Mouse (Mus musculus): ENCODE results near the gene Olfr692.
"Not testable (repeated sequence)": the region's sequence is repeated elsewhere in the genome, so short reads cannot be mapped to it uniquely, and the experiment has no call there.

The Olfr692 gene

DNA sequence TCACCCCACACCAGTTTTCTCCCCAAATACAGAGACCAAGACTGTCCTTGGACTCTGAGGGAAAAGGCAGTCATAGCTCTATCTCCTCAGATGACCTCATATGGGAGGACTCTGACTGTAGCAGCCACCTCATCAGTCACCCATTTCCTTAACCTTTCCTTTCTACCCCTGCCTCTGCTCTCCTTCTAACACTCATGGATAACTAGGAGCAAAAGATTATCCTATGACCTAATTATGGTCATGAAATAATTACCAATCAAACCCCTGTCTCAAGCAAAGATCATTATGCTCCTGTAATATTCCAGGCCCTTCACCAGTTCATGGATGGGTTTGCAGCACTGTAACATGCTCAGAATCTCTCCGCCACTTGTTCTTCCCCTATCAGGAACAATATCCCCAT is at the start of gene Olfr692:
TSS of gene Olfr692 (plus strand) at position 301 of the 400 bp plus-strand sequence.
- no peak for DNase-seq (ENCODE audit: low spot score in 2 of 2)

GRCm38 (mm10) chr7:105325302-105325701 is 42.7 kb upstream of the Olfr692 start:
- no peak for DNase-seq (ENCODE audit: low spot score in 2 of 2)

- no peak for DNase-seq (ENCODE audit: low spot score in 2 of 2)
Observed at GRCm38 (mm10) chr7:105334004-105334403, 34.0 kb upstream of the Olfr692 start, which contains the start of gene Olfr690. TSS of gene Olfr690 (minus strand) at chr7:105334104.

DNA sequence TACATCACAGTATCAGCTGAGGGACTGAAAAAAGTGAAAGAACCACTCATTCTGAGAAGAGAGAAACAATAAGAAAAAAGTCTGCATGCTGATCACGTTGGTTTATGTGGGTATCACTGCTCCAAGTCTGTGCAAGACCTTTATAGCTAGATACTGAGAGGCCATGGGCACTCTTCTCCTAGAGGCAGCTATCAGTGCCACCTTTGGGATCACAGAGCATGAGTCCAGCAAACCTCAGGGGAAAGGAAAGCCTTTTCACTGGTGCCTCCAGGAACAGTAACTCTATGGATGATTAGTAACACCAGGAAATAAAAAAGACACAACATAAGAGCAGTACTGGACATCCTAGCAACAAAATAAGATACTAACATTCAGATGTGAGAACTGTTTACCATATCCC is 25.9 kb upstream of the Olfr692 start, which contains the start of gene Olfr691:
TSS of gene Olfr691 (minus strand) at position 101 of the 400 bp plus-strand sequence.
- no peak for DNase-seq (ENCODE audit: low spot score in 2 of 2)

DNA sequence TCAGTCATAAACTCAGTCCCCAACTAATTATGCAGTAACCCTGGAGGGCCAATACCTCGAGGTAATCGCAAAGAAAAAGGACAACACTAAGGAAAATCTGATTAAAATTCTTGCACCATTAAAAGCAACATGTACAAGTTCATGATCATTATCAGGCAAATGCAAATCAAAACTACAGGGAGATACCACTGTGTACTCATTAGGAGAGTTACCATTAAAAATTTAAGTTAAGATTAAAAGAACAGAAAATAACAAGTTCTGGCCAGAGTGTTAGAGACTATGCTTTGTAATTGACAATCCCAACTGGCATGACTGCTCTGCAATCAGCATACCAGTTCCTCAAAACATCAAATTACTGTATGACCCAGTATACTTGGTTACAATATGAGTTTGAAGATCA is 25.3 kb upstream of the Olfr692 start:
- no peak for DNase-seq (ENCODE audit: low spot score in 2 of 2)

- DNase-seq (ENCODE audit: low spot score in 2 of 2): not testable (repeated sequence)
Observed at GRCm38 (mm10) chr7:105356064-105356463, 12.0 kb upstream of the Olfr692 start.

DNA sequence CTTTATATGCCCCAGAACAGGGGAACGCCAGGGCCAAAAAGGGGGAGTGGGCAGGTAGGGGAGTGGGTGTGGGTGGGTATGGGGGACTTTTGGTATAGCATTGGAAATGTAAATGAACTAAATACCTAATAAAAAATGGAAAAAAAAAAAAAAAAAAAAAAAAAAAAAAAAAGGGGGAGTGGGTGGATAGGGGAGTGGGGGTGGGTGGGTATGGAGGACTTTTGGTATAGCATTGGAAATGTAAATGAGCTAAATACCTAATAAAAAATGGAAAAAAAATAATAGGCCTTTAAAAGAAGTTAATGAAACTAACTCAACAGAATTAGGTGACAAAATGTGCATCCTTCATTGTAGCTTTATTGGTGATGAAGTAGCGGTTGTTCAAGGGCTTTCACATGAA is 11.5 kb upstream of the Olfr692 start:
- DNase-seq (ENCODE audit: low spot score in 2 of 2): not testable (repeated sequence)

GRCm38 (mm10) chr7:105361713-105362112 is 6.3 kb upstream of the Olfr692 start:
- no peak for DNase-seq (ENCODE audit: low spot score in 2 of 2)

DNA sequence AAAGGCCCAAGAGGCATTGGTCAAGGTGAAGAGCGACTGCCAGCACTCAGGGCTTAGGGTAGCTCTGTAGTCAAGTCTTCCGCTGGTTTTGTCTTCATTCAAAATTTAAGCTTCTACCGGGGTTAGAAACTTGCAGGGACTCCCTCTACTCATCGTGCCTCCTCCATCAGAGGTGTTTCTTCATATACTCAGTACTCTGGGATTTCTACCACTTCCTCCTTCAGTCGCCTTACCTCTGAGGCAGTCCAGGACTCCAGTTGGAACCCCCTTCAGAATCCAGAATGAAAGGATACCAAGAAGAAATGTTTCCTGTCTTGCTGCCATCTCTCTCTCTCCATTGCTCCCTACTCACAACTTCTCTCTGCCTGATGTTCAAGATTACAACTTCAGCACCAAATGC is 762 bp upstream of the Olfr692 start:
- DNase-seq (ENCODE audit: low spot score in 2 of 2): no peak

DNA sequence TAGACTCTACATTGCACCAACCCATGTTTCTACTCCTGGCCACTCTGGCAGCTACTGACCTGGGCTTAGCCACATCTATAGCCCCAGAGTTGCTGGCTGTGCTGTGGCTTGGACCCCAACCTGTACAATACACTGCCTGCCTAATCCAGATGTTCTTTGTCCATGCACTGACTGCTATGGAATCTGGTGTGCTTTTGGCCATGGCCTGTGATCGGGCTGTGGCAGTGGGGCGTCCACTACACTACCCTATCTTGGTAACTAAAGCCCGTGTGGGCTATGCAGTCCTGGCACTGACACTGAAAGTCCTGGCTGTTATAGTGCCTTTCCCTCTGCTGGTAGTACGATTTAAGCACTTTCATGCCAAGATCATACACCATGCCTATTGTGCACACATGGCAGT is 491 bp downstream of the Olfr692 start:
- no peak for DNase-seq (ENCODE audit: low spot score in 2 of 2)

DNA sequence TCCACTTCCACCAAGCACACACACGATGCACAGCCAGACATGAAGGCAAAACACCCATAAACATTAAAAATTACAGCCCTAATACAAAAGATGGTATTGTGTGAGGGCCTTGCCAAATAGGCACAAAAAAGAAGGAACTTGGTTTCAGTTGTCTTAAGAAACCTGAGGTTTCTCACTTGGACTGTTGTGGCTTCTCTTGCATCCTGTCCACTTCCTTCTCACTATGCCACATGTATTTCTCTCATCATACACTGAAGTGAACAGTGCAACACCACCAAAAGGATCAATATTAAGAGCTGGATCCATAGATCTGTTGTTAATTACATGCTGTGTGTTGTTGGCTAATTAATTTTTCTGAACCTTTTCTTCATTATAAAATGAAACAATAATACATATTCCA is 4.9 kb downstream of the Olfr692 start:
- DNase-seq (ENCODE audit: low spot score in 2 of 2): no peak

DNA sequence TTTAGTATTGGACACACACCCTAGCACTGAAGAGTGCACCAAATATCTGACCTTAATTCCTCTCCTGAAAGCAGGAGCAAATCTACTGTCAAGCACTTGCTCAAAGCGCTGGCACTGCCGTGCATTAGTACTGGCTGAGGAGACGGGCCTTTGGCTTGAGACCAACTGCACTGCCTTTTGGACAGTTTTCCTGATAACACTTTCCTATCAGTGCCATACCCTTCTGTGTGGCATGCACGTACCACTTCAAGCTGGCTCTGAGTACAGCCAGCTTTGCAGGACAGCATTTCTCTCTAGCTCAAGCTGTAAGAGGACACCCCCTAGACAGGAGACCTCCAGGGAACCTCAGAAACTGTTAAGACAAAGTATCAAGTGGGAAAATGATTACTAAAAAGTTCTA is 5.5 kb downstream of the Olfr692 start:
- DNase-seq (ENCODE audit: low spot score in 2 of 2): no peak

DNA sequence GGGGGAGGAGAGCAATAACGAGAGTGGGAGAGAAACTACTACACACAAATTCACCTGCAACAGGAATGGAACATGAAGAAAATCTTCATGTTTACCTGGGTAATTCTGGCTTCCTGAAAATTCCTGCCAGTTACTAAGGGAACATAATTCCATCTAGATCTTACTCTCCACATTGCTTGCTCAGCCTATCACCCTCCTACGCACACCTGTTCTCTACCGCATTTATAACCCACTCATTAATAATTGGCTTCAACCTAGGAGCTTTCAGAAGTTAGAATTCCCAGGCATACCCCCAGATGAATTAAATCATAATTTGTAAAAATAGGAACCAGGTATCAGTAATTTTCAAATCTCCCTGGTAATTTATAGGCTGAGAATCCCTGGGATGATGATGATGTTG is 5.9 kb downstream of the Olfr692 start:
- DNase-seq (ENCODE audit: low spot score in 2 of 2): no peak

DNA sequence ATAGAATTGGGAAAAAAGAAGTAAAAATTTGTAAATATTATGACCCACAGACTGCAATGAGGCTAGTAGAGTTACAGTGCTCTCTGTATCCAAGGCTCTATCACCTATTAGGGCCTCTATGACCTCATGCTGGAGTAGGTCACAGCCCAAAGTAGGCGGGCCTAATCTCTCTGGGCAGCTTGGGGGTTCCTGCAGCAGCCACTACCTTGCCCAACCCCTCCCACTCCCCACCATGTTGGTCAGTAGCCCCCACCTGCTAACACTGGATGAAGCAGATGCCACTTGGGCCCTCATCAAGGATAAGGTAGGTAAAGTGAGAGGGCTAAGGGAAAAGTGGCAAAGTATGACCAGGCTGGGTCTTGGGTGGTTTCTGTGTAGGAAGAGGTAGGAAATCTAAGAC is 6.8 kb downstream of the Olfr692 start, which contains the start of gene Gm5901:
TSS of gene Gm5901 (plus strand) at position 173 of the 400 bp plus-strand sequence.
- no peak for DNase-seq (ENCODE audit: low spot score in 2 of 2)

- DNase-seq (ENCODE audit: low spot score in 2 of 2): no peak
Observed at GRCm38 (mm10) chr7:105380329-105380728, 12.3 kb downstream of the Olfr692 start.

DNA sequence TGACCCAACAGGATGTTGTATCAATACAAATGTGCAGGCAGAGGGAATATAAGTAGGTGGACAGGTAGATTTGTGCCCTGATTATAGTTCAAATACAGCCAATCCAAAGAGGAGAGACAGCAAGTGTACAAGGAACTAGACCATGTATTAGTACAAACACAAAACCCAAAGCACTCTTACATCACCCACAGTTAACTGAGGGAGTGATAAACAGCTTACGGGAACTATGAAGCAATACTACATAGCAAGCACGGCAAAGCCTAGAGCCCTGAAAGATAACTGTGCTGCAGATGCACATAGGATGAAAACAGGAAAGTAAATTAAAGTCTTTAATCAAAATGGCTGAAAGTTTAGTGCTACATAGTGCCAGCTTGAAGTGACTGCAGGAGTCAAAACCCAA is 19.7 kb downstream of the Olfr692 start:
- DNase-seq (ENCODE audit: low spot score in 2 of 2): no peak

DNA sequence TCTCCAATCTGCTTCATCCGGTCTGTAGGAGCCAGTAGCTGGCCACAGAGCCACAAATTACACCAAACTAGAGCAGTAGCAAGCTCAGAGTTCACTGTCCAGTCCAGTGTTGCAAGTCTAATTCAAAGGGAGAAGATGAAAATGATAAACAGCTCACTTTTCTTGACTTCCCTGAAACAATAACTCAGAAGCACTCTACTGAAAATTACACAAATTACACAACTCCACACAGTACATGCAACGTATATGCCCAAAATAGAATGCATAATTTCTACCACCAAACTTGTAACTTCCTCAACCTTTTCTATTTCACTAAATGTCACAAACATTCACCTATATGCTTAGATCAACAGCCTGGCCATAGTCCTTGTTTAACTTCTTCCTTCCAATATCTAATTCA is 22.2 kb downstream of the Olfr692 start:
- no peak for DNase-seq (ENCODE audit: low spot score in 2 of 2)

GRCm38 (mm10) chr7:105394606-105395005 is 26.6 kb downstream of the Olfr692 start:
- DNase-seq (ENCODE audit: low spot score in 2 of 2): no peak

GRCm38 (mm10) chr7:105395131-105395820 is 27.2 kb downstream of the Olfr692 start:
- no peak for DNase-seq (ENCODE audit: low spot score in 2 of 2)

GRCm38 (mm10) chr7:105396126-105396525 is 28.1 kb downstream of the Olfr692 start:
- no peak for DNase-seq (ENCODE audit: low spot score in 2 of 2)

GRCm38 (mm10) chr7:105399058-105399934 is 31.3 kb downstream of the Olfr692 start:
- DNase-seq (ENCODE audit: low spot score in 2 of 2): no peak

GRCm38 (mm10) chr7:105399935-105400624 is 32.0 kb downstream of the Olfr692 start, which contains the start of gene Fam160a2:
TSS of gene Fam160a2 (minus strand) at chr7:105400054.
- DNase-seq (ENCODE audit: low spot score in 2 of 2): peak; percentile 99 to 100
